Mouse (Mus musculus) megakaryocyte, embryonic 14.5 days (primary cell): ENCODE results near the gene Magi2.

ENCODE experiments used
- FLI1 ChIP-seq: IDR thresholded peaks from 2 replicates; pipeline ENCODE4 v1.6.1; 2012; ENCODE audit warnings: low read length, inconsistent platforms, mixed read lengths
- GATA1 ChIP-seq: IDR thresholded peaks from 3 replicates; pipeline ENCODE4 v1.6.1; 2012; ENCODE audit warnings: mixed read lengths, low read length, inconsistent platforms, borderline replicate concordance

DNA sequence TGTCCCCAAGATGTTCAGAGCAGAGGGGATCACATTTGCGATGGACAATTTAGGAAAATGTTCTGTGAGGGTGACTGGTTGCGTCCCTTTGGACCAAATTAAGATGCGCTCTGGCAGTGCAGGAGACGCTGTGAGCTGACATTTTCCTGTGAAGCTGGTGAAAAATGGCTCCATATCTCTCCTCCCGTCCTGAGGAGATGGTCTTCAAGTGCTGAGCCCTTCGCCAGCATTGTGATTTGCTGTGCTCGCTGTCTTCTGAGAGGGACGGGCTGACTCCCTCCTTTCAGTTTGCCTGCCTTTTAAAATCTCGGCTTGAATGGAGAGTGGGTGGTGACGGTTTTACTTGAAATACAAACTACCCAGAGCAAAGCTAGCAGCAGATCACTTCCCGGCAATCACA lies 682.2 kb downstream of the Magi2 start:
- no peak for TF ChIP-seq GATA1
- no peak for TF ChIP-seq FLI1
